Mouse (Mus musculus): ENCODE results near the gene Hoxd8.

DNA sequence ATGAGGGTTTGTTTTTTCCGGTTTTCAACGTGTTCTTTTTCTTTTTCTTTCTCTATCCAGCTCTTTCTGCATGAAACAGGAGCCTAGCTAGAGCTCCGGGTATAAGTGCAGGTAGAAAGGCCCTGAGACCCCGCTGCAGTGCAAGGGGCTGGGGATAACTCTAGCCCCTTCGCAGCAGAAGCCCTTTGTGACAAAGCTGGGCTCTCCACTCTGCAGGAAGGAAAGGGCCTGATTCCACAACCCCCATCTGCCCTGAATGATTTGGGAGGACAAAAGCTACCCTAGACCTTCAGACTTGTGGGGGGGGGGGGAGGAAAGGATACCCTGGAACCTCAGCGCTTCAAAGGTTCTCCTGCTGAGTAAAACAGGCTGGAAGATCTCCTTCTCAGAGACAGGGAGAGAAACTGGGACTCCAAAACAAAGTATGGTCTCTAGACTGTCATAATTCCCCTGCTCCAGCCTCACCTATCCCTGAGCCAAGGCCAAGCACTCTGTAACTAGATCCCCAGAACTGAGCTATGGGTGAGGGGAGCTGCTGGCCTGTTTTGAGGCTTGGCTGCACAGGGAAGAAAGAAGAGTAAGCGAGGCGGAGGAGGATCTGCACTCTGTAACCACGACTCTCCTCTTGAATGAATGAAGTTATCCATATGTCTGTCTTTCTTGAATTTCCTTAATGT is 27.9 kb upstream of the Hoxd8 start:
- TF ChIP-seq GATA1 (IDR thresholded peaks at IDR 0.05; ENCODE audit: borderline replicate concordance, low read length) (no peak), FLI1 (IDR thresholded peaks at IDR 0.05; ENCODE audit: low read length) (no peak)
